Mouse (Mus musculus) E14TG2a.4 (cell line): ENCODE data around the gene Olfr1423.
"Not testable (repeated sequence)": the region's sequence is repeated elsewhere in the genome, so short reads cannot be mapped to it uniquely, and the experiment has no call there.

Source experiments
- H3K27me3 ChIP-seq: 2 replicates; pipeline ENCODE4 v1.6.1; 2014; ENCODE audit warnings: low read length, control low read depth; ENCODE audit not compliant: insufficient read depth
- H3K36me3 ChIP-seq: 2 replicates; pipeline ENCODE4 v1.6.1; 2014; ENCODE audit warnings: low read length, control low read depth; ENCODE audit not compliant: insufficient read depth
- H3K4me1 ChIP-seq: replicated peaks from 2 replicates; pipeline ENCODE4 v1.6.1; 2014; ENCODE audit warnings: low read depth, low read length, control low read depth
- H3K4me3 ChIP-seq: replicated peaks from 2 replicates; pipeline ENCODE4 v1.5.1; 2014; ENCODE audit warnings: mild to moderate bottlenecking, low read length
- H3K9me3 ChIP-seq: 2 replicates; pipeline ENCODE4 v1.6.1; 2014; ENCODE audit warnings: low read length, control low read depth
- CTCF ChIP-seq: conservative IDR thresholded peaks from 2 replicates; pipeline ENCODE4 v1.5.1; 2014; ENCODE audit warnings: low read length
- NANOG ChIP-seq: IDR thresholded peaks from 2 replicates; pipeline ENCODE4 v1.6.1; 2014; ENCODE audit warnings: borderline replicate concordance, low read length, mixed read lengths
- POU5F1 ChIP-seq: IDR thresholded peaks from 2 replicates; pipeline ENCODE4 v1.6.1; 2014; ENCODE audit warnings: low read length, borderline replicate concordance

The Olfr1423 gene

DNA sequence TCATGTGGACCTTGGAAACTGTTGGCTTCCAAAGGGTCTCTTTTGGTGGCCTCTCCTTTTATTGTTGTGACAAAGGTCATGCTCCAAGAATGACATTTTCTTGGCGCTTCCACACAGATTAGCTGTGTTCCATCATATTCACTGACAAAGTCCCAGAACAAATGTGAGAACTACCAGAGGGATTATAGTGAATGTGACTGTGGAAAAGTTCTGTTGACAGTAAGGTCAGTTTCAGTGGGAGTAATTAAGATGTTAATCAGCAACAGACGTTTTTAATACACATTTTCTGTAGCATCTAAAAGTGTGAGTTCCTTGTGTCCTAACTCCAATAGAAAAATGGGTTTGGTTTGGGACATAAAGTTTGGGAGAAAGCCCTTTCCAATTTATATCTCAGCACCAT is at the start of gene Olfr1423:
Gene Olfr1423, minus strand, starts transcription at position 101 of the 400 bp plus-strand sequence.
- Histone ChIP-seq H3K4me3 (no peak within 1 kb of the TSS), H3K27me3 (no peaks in the 10 kb centered on the region), H3K9me3 (no peaks in the 10 kb centered on the region), H3K36me3 (no peaks in the 10 kb centered on the region), H3K4me1 (no peaks in the 10 kb centered on the region)
- TF ChIP-seq POU5F1 (no peak), CTCF (no peak)

DNA sequence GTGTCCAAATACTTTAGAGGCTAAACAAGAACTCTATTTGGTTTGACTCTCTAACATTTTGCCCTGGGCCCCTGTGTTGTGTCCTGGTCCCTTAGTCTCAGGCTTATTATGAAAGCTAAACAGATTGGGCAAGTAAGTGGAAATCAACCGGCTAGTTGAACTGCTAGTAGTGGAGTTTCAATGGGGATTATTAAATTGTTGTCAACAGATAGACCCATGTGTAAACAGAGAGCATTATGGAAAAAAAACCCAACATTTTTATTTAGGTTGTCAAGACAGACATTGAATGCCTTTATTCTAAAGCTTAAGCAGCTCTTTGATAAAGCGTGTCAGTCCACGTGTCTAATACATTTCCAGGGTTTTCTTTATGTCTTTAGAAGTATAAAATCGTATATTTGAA is 36.5 kb upstream of the Olfr1423 start, which contains the start of gene Olfr1425:
Gene Olfr1425, minus strand, starts transcription at position 101 of the 400 bp plus-strand sequence.
- not testable (repeated sequence) for H3K4me3 ChIP-seq, H3K27me3 ChIP-seq, H3K9me3 ChIP-seq, H3K4me1 ChIP-seq, H3K36me3 ChIP-seq

DNA sequence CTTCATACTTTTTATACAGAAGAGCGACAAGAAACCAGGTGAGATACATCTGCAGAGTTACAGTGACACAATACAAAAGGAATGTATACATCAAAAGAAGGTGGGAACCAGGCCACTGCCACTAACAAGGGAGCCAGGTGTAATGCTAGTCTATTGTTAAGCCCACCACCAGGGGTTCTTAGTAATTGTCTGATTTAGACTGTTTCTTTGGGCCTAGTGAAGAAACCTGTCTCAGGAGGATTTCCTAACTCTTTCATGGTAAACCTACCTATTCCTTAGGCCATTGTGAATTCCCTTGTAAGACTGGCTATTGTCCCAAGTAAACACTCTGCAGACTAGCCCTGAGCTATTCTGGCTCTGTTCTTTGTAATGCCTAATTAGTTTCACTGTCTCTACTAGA is 28.4 kb upstream of the Olfr1423 start:
- not testable (repeated sequence) for H3K36me3 ChIP-seq, H3K4me3 ChIP-seq, H3K27me3 ChIP-seq, H3K4me1 ChIP-seq
- peak; percentile 52 for TF ChIP-seq NANOG
- H3K9me3 ChIP-seq = peaks cover 32% of the 10 kb centered on the region

DNA sequence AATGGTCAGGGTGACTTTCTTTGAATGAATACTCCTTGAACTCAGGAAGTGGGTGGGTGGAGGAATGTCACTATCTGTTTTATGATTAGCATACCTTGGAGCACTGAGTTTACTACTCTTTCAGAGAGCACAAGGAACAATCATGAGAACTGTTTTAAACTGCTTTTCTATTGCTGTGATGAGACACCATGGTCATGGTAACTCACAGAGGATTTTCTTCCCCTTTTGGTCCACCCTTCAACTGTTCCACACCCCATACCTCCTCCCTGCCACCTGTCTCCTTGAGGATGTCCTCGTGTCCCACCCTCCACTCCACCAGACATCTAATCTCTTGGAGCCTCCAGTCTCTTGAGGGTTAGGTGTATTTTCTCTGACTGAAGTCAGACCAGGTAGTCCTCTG is 26.7 kb upstream of the Olfr1423 start:
- H3K4me3 ChIP-seq, H3K4me1 ChIP-seq, H3K36me3 ChIP-seq, H3K27me3 ChIP-seq: not testable (repeated sequence)
- H3K9me3 ChIP-seq = peaks cover 32% of the 10 kb centered on the region

DNA sequence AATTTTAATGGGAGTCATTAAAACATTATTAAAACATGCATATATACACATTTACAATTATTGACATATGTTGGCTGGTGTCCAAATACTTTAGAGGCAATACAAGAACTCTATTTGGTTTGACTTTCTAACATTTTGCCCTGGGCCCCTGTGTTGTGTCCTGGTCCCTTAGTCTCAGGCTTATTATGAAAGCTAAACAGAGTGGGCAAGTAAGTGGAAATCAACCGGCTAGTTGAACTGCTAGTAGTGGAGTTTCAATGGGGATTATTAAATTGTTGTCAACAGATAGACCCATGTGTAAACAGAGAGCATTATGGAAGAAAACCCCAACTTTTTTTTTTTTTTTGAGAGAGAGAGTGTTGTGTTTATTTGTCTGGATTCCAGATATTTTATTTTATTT is 21.5 kb upstream of the Olfr1423 start, which contains the start of gene Olfr1424:
Gene Olfr1424, minus strand, starts transcription at position 101 of the 400 bp plus-strand sequence.
- peaks cover 13% of the 10 kb centered on the region; the same call in 1 of the 2 replicates for H3K9me3 ChIP-seq
- H3K27me3 ChIP-seq, H3K4me3 ChIP-seq, H3K4me1 ChIP-seq, H3K36me3 ChIP-seq: not testable (repeated sequence)

DNA sequence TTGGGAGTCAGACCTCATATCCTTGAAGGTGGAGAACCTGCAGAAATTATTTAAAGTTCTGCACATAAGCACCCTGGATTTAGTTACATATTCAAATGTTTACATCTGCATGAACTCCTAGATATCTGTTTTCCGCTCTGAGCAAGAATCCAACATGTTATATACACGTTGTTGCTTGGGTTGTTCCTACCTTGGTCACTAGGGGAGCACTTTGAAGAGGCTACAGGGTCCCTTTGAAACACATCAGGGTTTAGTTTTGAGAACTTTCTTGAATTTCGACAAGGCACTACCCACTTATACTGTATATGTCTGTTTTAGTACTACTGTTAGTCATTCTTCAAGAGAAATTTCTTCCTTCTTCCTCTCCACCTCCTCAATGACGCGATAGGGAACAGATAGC is 2.0 kb upstream of the Olfr1423 start:
- Histone ChIP-seq H3K4me3 (no peak overlapping the region), H3K4me1 (no peaks in the 10 kb centered on the region), H3K27me3 (no peaks in the 10 kb centered on the region), H3K36me3 (no peaks in the 10 kb centered on the region), H3K9me3 (no peaks in the 10 kb centered on the region)
- TF ChIP-seq CTCF = peak; percentile 56
- no peak for TF ChIP-seq NANOG
- TF ChIP-seq POU5F1 = no peak

DNA sequence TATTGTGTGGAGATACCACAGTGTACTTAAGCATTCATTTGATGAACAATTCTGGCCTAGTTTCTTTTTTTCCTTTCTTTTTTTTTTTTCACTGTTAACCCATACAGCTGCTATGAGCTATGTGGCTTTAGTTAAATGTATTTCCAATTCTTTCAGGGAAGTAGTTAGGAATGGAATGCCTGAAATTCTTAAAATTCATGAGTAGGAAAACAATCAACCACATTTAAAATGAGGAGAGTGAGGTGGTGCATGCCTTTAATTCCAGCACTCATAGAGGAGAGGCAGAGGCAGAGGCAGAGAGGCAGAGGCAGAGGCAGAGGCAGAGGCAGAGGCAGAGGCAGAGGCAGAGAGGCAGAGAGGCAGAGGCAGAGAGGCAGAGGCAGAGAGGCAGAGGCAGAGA is 3.4 kb downstream of the Olfr1423 start:
- Histone ChIP-seq H3K27me3 (no peaks in the 10 kb centered on the region), H3K36me3 (no peaks in the 10 kb centered on the region), H3K4me3 (no peak overlapping the region), H3K4me1 (no peaks in the 10 kb centered on the region), H3K9me3 (peaks cover 5% of the 10 kb centered on the region)
- no peak for TF ChIP-seq CTCF

DNA sequence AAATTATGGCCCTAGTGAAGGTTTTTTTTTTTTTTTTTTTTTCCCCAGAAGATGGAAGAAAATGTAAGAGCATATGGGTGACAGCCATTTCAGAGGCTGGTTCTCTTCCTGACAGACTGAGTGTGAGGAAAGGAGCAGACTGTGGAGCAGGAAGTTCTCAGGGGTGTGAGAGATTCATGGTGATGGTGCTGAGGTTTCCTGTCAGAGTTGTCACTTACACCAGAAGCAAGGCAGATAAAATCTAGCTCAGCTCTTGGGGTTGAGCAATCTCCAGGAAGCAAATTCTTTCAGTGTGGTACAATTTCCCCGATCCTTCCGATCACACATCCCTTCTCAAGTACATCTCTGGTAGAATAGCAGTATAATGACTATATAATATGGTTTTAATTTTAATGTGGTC is 14.5 kb downstream of the Olfr1423 start:
- TF ChIP-seq NANOG = no peak
- no peak for TF ChIP-seq POU5F1
- no peak for TF ChIP-seq CTCF
- H3K36me3 ChIP-seq = no peaks in the 10 kb centered on the region
- no peak overlapping the region for H3K4me3 ChIP-seq
- H3K27me3 ChIP-seq = no peaks in the 10 kb centered on the region
- peaks cover 3% of the 10 kb centered on the region for H3K4me1 ChIP-seq
- H3K9me3 ChIP-seq = no peaks in the 10 kb centered on the region

DNA sequence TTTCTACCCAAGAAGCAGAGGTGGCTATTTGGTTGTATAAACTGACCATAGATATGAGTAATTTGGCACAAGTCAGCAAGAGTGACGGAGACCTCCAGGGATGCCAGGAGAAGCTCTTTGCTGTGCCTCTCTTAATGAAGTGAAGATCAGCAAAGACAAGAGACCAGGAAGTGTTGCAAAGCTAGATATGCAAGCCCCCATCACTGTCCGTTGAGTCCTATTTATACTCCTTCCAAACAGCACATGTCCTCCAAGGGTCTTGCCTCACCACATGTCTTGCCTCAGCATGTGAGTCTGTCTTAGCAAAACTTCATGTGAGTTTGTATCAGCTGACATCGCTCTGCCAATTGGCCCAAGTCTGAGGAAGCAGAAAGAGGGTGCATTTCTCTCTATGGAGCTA is 15.8 kb downstream of the Olfr1423 start:
- no peak for TF ChIP-seq POU5F1

DNA sequence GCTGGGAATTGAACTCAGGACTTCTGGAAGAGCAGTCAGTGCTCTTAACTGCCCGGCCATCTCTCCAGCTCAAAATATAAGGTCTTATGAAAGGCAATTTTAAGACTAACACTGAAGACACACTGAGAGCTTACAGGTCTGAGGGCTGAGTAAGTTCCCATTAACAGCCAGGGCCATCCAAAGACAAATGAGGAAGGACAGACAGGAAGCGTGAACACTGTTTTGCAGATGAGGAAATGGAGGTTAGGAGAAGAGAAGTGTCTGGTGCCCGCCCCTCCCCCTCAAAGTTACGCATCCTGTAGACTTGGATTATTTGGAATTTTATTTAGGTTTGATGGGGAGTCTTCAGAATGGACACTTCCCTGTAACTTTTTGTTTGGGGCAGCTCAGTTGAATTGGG is 17.0 kb downstream of the Olfr1423 start:
- no peaks in the 10 kb centered on the region for H3K27me3 ChIP-seq
- no peak for TF ChIP-seq CTCF
- no peak for TF ChIP-seq POU5F1
- TF ChIP-seq NANOG = no peak
- H3K9me3 ChIP-seq = no peaks in the 10 kb centered on the region
- H3K4me1 ChIP-seq = peaks cover 13% of the 10 kb centered on the region
- H3K36me3 ChIP-seq = no peaks in the 10 kb centered on the region
- H3K4me3 ChIP-seq = no peak overlapping the region

More for the DNA sequence above, 15.8 kb downstream of the Olfr1423 start:
- no peaks in the 10 kb centered on the region for H3K9me3 ChIP-seq
- peaks cover 9% of the 10 kb centered on the region for H3K4me1 ChIP-seq
- H3K4me3 ChIP-seq = no peak overlapping the region
- no peaks in the 10 kb centered on the region for H3K27me3 ChIP-seq
- no peaks in the 10 kb centered on the region for H3K36me3 ChIP-seq
